Mouse (Mus musculus) layer of hippocampus, postnatal 10 days (tissue): Measurements from ENCODE around the gene Gm815. TPM values are rescaled to one million over a fixed set of nuclear protein-coding genes. Genes with fewer than 3 reads are reported as not detected.

Source experiments
- DNase-seq, 2 experiments: peaks; one replicate each; pipeline ENCODE4 v3.0.0; 2021; ENCODE audit warnings: low spot score in 2 of 2
- total RNA-seq, 2 experiments: library from RNA; stranded (reverse); gene quantifications; 2 replicates each; pipeline ENCODE4 v1.2.3; 2021

The Gm815 gene
- total RNA-seq, 2 experiments from 2014 or later, result not detected

DNA sequence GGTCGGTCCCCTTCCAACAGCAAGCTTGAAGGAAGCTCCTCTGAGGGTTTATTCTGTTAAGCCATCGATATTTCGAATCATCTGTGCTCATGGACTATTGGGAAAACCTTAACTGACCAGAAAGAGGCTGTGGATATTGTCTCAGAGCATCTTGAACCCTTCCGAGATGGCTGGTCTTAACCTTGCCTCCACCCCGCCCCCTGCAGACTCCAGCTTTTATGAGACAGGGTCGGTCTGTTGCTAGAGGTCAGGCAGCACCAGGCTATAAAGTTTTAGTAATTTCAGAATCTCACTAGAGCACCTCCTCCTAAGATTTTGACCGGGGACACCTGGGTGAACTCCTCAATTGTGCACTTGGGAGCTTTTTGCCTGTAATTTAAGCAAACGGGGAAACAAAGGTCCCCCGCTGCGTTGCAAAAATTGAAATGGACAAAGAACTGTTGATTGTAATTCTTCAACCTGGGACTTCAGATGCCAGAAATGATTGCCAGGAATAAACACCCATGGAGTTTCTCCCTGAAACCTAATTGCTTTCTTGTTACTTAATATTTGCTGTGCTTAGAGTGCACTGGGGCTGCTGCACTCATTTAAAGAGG lies 8.4 kb upstream of the Gm815 start:
- DNase-seq, result no peak

DNA sequence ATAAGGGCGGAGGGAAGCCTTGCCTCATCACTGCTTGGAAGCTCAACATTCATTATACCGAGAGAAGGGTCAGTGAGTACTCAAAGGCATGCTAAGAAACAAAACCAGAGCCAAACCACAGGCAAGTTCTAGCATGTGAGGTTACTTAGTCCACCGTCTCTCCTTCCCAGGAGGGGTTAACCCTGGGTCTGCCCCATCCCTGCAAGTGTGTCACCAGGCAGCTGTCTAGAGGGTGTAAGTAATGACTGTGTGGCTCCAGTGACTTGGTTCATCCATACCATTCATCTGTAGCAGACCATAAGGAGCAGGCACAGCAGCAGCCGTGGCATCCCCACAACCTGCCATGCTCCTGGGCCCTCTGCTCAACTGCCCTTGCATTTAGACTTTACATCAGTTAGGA lies 5.8 kb upstream of the Gm815 start:
- no peak for DNase-seq

DNA sequence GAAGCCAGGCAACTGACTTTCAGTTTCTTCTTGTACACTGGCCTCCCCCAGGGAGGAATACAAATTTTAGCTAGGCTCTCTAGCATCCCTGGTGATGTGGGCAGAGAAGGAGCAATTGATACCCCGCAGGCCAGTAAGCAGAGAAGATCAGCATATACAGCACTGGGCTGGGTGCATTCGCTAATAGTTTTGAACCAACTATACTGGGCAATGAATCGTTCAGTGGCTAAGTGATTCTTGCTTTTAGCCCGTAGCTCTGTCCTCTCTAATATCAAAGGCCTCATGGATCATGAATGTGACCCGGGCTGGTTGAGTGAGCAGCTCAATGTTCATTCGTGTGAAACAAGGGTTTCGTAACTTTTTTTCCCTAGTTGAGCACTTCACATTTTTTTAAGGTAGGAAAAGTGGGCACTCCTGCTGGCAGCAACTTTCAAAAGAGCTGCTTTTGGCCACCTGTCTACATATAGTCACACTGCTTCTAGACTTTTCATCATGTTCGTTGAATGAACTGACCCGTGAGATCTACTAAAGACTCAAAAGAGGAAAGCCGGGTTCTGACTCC lies 3.7 kb upstream of the Gm815 start:
- no peak for DNase-seq

DNA sequence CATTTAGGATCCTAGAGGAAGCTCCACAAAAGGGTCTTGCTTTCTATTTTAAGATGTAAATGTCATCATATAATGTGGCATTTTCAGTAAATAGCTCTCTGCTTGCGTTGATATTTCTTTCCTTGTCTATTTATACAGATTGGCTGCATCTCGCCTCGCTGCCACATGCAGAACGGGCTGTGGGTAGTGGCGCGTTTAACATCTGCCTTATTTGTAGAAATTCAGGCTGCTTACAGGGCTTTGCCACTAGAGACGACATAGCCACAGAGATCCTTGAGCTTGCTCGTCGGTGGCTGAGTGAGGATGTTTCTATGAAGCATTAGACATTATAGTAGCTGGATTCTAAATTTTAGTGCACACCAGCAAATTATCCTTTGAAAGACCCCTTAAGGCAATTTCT lies 2.5 kb downstream of the Gm815 start:
- DNase-seq, result peak in 1 of 2 experiments; percentile 30

DNA sequence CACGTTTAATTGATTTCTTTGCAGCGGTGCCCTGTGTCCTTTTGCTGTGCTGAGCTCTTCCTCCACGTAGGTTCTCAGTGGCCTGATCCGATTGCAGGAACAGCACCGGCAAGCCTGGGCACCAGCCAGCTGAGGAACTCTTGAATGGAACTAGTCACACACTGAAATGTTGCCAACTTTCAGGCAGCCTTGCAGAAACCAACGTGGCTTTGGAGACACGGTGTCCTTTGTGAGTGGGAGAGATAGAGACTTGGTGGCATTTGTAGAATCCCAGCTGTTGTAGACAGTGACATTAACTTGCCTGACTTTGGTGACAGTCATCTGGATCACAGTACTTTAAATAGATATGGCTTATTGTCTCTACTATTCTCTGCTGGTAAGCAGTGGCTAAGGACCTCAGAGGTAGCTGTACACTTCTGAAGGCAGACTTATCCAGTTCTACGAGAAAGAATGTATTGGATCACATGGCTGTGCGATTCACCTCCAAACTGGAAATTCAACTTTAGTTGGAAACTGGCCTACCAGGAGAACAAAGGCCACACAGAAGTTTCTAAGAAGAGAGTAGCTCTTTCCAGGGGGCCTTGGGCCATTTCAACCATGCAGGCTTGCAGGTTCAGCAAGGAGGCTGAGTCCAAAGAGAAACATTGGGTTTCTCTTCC lies 5.8 kb downstream of the Gm815 start:
- peak; percentile 30 to 44 for DNase-seq

DNA sequence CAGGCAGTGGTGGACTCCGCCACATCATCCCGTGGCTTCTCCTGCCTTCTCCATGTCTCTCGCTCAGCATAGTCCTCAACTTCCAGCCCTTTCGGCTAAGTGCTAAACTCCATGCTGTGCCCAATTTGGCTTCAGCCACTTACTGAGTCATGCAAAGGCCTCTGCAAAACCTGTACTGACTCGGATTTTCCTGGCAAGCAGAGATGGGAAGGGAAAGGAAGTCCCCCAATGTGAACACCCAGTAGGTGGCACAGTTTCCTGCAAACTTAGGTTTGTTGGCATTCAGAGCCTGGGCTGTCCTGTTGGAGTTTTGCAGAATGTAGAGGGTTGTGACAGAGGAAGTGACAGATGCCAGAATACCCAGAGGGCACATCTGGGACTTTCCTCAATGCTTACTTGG lies 7.2 kb downstream of the Gm815 start:
- DNase-seq, result no peak

DNA sequence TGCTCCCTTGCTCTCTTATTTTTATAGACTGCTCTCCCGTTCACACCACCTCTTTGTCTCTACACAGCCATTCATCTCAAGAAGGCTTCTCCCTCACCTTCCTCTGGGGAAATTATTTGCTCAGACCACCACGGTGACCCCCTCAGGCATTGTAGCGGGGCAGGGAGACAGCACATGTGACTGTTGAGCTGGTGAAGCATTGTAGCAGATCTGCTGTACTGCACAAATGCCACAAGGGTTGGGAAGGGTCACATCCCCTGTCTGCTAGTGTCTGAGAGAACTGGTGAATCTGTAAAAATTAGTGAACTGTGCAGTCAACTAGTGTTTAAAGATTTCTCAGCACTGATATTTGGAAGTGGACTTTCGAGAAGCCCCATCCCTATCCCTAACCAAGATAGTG lies 16.5 kb downstream of the Gm815 start:
- no peak for DNase-seq

DNA sequence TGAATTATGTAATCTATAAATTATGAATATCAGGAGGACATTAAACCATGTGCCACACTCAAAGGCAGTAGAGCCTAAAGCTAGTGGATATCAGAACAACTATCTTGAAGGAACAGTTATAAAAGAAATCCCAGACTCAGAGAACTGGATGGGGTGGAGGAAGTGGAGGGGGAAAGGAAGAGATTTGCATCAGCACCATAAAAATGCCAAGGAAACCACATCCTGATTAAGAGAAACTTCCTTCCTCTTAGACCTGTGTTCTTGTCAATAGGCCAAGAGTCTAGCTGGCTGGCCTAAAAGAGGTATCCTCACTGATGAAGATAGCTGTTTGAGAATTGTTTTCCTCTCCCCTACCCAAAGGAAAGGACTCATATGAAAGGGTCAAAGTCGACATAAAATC lies 28.6 kb downstream of the Gm815 start:
- DNase-seq, result no peak

DNA sequence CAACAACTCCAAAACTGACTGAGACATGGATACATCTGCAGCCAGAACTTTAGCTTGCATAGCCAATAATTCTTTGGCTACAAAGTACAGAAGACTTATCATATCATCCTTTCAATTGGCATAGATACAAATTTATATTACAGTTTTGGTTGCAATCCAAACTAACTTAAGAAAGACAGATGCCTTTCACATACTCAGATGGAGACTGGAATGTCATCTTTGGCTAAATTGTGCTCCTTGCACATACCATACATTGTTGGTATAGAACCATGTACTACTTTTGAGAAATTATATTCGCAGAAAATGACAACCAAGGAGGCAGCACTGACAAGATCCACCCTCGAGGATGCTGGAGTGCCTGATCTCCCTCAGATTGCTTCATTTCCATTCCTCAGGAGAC lies 35.1 kb downstream of the Gm815 start:
- no peak for DNase-seq

DNA sequence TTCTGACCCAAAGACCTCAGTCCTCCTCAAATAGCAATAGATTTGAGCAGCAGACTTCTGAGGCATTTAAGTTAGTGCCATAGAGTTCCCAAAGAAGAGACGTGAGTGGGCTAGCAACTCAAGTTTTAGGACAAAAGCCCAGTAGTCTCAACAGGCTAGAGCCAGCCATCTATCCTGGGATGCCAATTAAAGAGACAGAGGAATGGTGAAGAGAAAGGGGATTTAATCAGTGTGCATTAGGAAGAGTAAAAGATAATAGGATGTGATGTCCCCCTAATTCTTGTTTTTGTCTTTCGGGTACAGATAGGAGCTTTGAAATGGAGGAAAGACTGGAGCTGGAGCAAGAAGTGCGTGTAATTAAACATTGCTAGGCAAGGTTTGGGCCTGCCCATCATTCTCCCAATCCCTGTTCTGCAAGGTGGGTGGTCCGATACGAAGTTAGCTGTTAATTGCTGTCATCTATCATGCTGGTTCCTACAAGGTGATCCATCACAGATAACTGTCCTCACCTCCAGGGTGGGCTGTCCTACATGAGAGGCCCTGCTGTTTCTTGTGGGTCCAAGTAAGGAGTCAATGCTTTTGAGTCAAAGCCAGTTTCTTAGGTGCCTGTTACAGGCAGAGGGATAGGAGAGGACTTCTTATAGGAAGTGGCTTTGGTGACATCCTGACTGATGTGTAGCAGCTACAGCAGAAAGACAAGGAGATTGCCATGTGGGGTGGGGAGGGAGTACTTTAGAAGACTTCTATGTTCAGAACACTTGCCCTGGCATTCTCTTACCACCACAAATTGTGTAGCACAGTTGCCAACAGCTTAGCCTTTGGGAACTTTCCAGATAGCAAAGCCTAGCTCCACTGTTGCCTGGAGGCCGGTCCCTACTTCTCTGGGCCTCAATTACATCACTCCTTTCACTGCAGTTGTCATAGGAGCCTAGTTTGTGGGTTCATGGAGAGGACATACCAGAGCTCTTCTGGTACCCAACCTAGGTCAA lies 44.9 kb downstream of the Gm815 start:
- peak; percentile 25 to 38 for DNase-seq

DNA sequence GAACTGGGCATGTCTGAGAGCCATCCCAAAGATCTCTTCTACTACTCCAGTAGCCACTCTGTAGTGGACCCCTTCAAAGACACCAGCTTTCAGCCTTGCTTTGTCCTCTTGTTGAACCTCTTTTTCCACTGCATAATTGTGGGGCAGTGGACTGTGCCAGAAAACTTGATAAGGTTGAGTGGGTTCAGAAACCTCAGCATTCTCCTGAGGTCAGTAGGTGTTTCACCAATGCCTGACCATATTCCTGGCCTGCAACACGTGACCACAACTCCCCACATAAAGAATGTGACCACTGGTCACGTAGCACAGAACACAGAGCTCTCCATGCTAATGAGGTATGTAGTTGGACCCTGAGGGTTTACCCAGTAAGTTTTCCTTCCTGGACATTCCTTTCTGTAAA lies 48.5 kb downstream of the Gm815 start:
- no peak for DNase-seq
